Mouse (Mus musculus): Measurements from ENCODE around the gene Slc25a19. TPM values are rescaled to one million over a fixed set of nuclear protein-coding genes. Genes with fewer than 3 reads are reported as not detected.

The Slc25a19 gene
- polyA plus RNA-seq (2014; fragmentation: Nextera tagmentation; extraction: Ambion mirVana) = 19.9 and 20.2 TPM in 2 replicates

- WGBS = under 1% methylated on average over 47 of the region's 47 CpGs
- Histone ChIP-seq H3K4me2 (ENCODE audit: low read depth, low read length) (peak within 1 kb of the TSS; percentile 77), H3K27me3 (ENCODE audit: control insufficient read depth, insufficient read depth, low read length) (no peaks in the 10 kb centered on the region), H3K4me3 (ENCODE audit: low read depth, low read length) (peak within 1 kb of the TSS; percentile 47), H3K9ac (replicated peaks; ENCODE audit: low read length) (peak within 1 kb of the TSS; percentile 61), H3K36me3 (replicated peaks; ENCODE audit: control insufficient read depth, insufficient read depth, low read depth, low read length) (no peaks in the 10 kb centered on the region), H3K9me3 (replicated peaks; ENCODE audit: control insufficient read depth, low read length) (no peaks in the 10 kb centered on the region), H3K27ac (replicated peaks; ENCODE audit: low read depth, low read length) (no peak within 1 kb of the TSS), H3K4me1 (ENCODE audit: control insufficient read depth, insufficient read depth, low read length) (no peaks in the 10 kb centered on the region)
- ATAC-seq (replicated peaks; ENCODE audit: insufficient number of reproducible peaks, low FRiP score, low TSS enrichment, low read depth) = peak; percentile 99
- DNase-seq (ENCODE audit: low spot score) = peak; percentile 99
Measured at GRCm38 (mm10) chr11:115627705-115628464, at the start of gene Slc25a19. TSS of gene Slc25a19 (minus strand) at chr11:115628295.

DNA sequence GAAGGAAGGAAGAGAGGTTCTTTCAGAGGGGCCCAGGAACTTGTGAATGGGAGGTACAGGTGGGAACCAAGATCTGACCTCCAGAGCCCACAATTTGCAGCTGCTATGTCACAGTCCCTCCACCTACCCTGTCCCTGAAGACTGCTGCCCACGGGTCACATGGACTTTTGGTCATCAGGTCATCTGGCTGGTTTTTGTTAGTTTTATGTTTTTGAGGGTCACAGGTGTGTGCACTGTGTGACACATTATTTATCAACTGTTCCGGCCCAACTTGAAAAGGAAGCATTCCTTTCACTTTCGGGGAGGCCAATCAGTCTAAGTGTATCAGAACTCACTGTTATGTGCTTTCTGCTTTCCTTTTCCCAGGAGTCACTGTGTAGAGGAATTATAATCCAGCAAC is 49.4 kb upstream of the Slc25a19 start:
- H3K9me3 ChIP-seq (replicated peaks; ENCODE audit: control insufficient read depth, low read length) = no peaks in the 10 kb centered on the region
- WGBS = 95% methylated on average over 3 of the region's 3 CpGs
- no peak overlapping the region for H3K27ac ChIP-seq (replicated peaks; ENCODE audit: low read depth, low read length)
- DNase-seq (ENCODE audit: low spot score) = no peak
- H3K36me3 ChIP-seq (replicated peaks; ENCODE audit: control insufficient read depth, insufficient read depth, low read depth, low read length) = no peaks in the 10 kb centered on the region; the same call in 1 of the 2 replicates
- no peaks in the 10 kb centered on the region for H3K4me1 ChIP-seq (ENCODE audit: control insufficient read depth, insufficient read depth, low read length)
- ATAC-seq (replicated peaks; ENCODE audit: insufficient number of reproducible peaks, low FRiP score, low TSS enrichment, low read depth) = no peak
- no peak overlapping the region for H3K4me3 ChIP-seq (ENCODE audit: low read depth, low read length)
- no peak overlapping the region for H3K9ac ChIP-seq (replicated peaks; ENCODE audit: low read length)
- no peak overlapping the region for H3K4me2 ChIP-seq (ENCODE audit: low read depth, low read length)
- H3K27me3 ChIP-seq (ENCODE audit: control insufficient read depth, insufficient read depth, low read length) = no peaks in the 10 kb centered on the region

DNA sequence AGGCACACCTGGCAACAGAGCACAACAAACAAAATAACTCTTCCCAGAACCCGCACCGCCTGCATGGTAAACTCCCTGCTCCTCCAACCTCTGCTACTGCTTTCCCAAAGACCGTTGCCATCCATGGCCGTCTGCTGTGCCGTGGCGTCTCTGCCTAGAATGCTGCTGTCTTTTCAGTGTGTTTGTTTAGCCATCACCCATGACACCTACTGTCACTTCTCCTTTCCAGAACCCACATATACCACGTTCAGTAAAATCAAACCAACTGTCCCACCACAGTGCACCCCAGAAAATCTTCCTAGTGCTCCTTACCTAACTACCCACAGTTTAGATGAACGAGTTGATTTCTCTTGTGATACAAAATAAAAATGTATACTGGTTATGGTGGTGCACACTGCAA is 48.6 kb upstream of the Slc25a19 start:
- Histone ChIP-seq H3K4me1 (ENCODE audit: control insufficient read depth, insufficient read depth, low read length) (no peaks in the 10 kb centered on the region), H3K27ac (replicated peaks; ENCODE audit: low read depth, low read length) (no peak overlapping the region), H3K27me3 (ENCODE audit: control insufficient read depth, insufficient read depth, low read length) (no peaks in the 10 kb centered on the region), H3K36me3 (replicated peaks; ENCODE audit: control insufficient read depth, insufficient read depth, low read depth, low read length) (no peaks in the 10 kb centered on the region; the same call in 1 of the 2 replicates), H3K9me3 (replicated peaks; ENCODE audit: control insufficient read depth, low read length) (no peaks in the 10 kb centered on the region), H3K4me3 (ENCODE audit: low read depth, low read length) (no peak overlapping the region), H3K4me2 (ENCODE audit: low read depth, low read length) (no peak overlapping the region), H3K9ac (replicated peaks; ENCODE audit: low read length) (no peak overlapping the region)
- WGBS = 90% methylated on average over 8 of the region's 8 CpGs
- ATAC-seq (replicated peaks; ENCODE audit: insufficient number of reproducible peaks, low FRiP score, low TSS enrichment, low read depth) = no peak
- no peak for DNase-seq (ENCODE audit: low spot score)

DNA sequence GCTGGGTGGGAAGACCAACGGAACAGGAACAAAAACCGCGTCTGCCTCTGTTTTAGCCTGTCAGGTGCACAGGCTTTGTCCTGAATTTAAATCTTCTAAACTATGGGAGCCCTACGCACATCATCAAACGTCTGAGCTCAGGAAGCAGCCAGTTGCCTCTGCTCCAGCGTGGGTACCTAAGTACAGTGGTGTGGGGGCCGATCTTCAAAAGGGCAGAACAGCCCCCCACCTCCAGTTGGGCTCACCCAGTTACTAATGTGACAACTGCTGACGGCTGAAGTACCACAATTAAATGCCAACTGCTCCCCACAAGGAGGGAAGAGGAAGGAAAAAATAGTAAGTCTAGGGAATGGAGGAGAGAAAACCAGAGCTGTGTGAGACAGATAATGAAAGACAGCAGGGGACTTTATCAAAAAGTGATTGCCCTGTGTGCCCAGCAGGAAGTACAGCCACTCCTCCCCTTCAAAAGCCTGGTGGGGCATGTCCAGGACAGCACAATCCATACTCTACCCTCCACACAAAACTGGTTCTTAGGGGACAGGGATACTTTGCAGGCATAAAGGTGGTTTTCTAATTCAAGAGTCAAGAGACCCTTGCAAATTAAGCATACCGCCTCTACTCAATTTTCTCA is 46.3 kb upstream of the Slc25a19 start:
- H3K9me3 ChIP-seq (replicated peaks; ENCODE audit: control insufficient read depth, low read length) = no peaks in the 10 kb centered on the region
- H3K9ac ChIP-seq (replicated peaks; ENCODE audit: low read length) = no peak overlapping the region
- WGBS = 77% methylated on average over 9 of the region's 9 CpGs
- H3K4me2 ChIP-seq (ENCODE audit: low read depth, low read length) = no peak overlapping the region
- no peaks in the 10 kb centered on the region; the same call in 1 of the 2 replicates for H3K36me3 ChIP-seq (replicated peaks; ENCODE audit: control insufficient read depth, insufficient read depth, low read depth, low read length)
- H3K27me3 ChIP-seq (ENCODE audit: control insufficient read depth, insufficient read depth, low read length) = no peaks in the 10 kb centered on the region
- H3K4me1 ChIP-seq (ENCODE audit: control insufficient read depth, insufficient read depth, low read length) = no peaks in the 10 kb centered on the region
- H3K4me3 ChIP-seq (ENCODE audit: low read depth, low read length) = no peak overlapping the region
- no peak overlapping the region for H3K27ac ChIP-seq (replicated peaks; ENCODE audit: low read depth, low read length)
- ATAC-seq (replicated peaks; ENCODE audit: insufficient number of reproducible peaks, low FRiP score, low TSS enrichment, low read depth) (no peak), DNase-seq (ENCODE audit: low spot score) (no peak)

DNA sequence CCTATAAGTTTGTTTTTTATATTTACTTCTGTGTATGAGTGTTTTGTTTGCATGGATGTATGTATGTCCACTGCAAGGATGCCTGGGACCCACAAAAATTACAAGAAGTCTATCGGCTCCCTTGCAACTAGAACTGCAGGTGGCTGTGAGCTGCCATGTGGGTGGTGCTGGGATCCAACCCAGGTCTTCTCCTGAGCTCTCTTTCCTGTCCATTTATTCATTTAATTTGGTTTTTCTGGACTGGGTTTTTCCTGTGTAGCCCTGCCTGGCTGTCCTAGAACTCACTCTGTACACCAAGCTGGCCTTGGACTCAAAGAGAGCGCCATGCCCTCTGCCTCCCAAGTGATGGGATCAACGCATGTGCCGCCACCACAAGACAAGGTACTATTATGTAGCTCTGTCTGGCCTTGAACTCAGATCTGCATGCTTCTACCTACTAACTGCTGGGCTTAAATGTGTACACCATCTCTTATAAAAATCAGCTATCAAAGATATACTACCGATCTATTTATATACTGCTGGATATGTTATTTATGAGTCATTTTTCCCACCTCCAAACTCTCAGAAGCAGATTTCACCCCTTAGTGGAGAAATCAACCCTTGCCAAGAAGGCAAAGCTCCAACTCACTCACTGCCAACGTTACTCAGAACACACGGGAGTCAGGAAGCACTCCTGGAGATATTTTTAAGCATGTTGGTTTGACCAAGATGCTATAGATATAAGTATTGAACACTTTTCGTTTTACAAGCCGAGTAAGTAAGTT is 45.6 kb upstream of the Slc25a19 start:
- Histone ChIP-seq H3K4me1 (ENCODE audit: control insufficient read depth, insufficient read depth, low read length) (no peaks in the 10 kb centered on the region), H3K4me2 (ENCODE audit: low read depth, low read length) (no peak overlapping the region), H3K9ac (replicated peaks; ENCODE audit: low read length) (no peak overlapping the region), H3K27me3 (ENCODE audit: control insufficient read depth, insufficient read depth, low read length) (no peaks in the 10 kb centered on the region), H3K27ac (replicated peaks; ENCODE audit: low read depth, low read length) (no peak overlapping the region), H3K36me3 (replicated peaks; ENCODE audit: control insufficient read depth, insufficient read depth, low read depth, low read length) (no peaks in the 10 kb centered on the region; the same call in 1 of the 2 replicates), H3K9me3 (replicated peaks; ENCODE audit: control insufficient read depth, low read length) (no peaks in the 10 kb centered on the region), H3K4me3 (ENCODE audit: low read depth, low read length) (no peak overlapping the region)
- 92% methylated on average over 9 of the region's 9 CpGs for WGBS
- no peak for ATAC-seq (replicated peaks; ENCODE audit: insufficient number of reproducible peaks, low FRiP score, low TSS enrichment, low read depth)
- DNase-seq (ENCODE audit: low spot score) = no peak

DNA sequence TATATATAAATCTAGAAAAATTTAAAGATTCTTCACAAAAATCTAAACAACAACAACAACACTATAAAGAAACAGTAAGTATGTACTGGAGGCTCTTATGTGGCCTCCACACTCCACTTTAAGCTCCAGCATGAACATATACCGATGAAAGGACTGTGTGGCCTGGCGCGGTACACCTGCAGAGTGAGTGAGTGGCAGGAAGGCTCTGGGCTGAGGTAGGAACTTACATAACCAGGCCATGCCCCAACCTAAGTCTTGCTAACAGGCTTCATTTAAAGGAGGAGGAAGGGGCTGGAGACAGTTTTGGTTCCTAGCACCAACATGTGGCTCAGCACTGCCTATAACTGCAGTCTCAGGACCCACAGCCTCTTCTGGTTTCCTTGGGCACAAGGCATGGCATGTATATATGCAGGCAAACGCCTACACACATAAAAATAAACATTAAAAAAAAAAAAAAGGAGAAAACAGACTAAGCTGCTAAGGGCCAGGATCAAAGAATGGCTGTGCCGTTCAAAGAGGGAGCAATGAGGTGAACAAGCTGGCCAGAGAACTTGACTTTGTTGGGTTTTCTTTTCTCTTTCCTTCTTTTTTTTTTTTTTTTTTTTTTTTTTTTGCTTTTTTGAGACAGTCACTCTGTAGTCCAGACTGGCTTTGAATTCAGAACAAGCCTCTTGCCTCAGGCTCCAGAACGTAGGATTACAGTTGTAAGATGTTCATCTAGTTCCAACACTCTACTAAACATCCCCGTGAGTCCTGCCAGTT is 44.3 kb upstream of the Slc25a19 start:
- WGBS = 86% methylated on average over 7 of the region's 7 CpGs
- no peak overlapping the region for H3K4me3 ChIP-seq (ENCODE audit: low read depth, low read length)
- no peaks in the 10 kb centered on the region for H3K4me1 ChIP-seq (ENCODE audit: control insufficient read depth, insufficient read depth, low read length)
- H3K4me2 ChIP-seq (ENCODE audit: low read depth, low read length) = no peak overlapping the region
- H3K36me3 ChIP-seq (replicated peaks; ENCODE audit: control insufficient read depth, insufficient read depth, low read depth, low read length) = no peaks in the 10 kb centered on the region; the same call in 1 of the 2 replicates
- no peaks in the 10 kb centered on the region for H3K9me3 ChIP-seq (replicated peaks; ENCODE audit: control insufficient read depth, low read length)
- ATAC-seq (replicated peaks; ENCODE audit: insufficient number of reproducible peaks, low FRiP score, low TSS enrichment, low read depth) (no peak), DNase-seq (ENCODE audit: low spot score) (no peak)
- H3K27me3 ChIP-seq (ENCODE audit: control insufficient read depth, insufficient read depth, low read length) = no peaks in the 10 kb centered on the region
- H3K9ac ChIP-seq (replicated peaks; ENCODE audit: low read length) = no peak overlapping the region
- H3K27ac ChIP-seq (replicated peaks; ENCODE audit: low read depth, low read length) = no peak overlapping the region

- H3K4me1 ChIP-seq (ENCODE audit: control insufficient read depth, insufficient read depth, low read length) = no peaks in the 10 kb centered on the region
- ATAC-seq (replicated peaks; ENCODE audit: insufficient number of reproducible peaks, low FRiP score, low TSS enrichment, low read depth) (no peak), DNase-seq (ENCODE audit: low spot score) (peak; percentile 7)
- H3K27me3 ChIP-seq (ENCODE audit: control insufficient read depth, insufficient read depth, low read length) = no peaks in the 10 kb centered on the region
- 38% methylated on average over 5 of the region's 5 CpGs for WGBS
- H3K36me3 ChIP-seq (replicated peaks; ENCODE audit: control insufficient read depth, insufficient read depth, low read depth, low read length) = no peaks in the 10 kb centered on the region
- H3K4me2 ChIP-seq (ENCODE audit: low read depth, low read length) = no peak overlapping the region
- no peaks in the 10 kb centered on the region for H3K9me3 ChIP-seq (replicated peaks; ENCODE audit: control insufficient read depth, low read length)
- no peak overlapping the region for H3K27ac ChIP-seq (replicated peaks; ENCODE audit: low read depth, low read length)
- no peak overlapping the region for H3K9ac ChIP-seq (replicated peaks; ENCODE audit: low read length)
- no peak overlapping the region for H3K4me3 ChIP-seq (ENCODE audit: low read depth, low read length)
Measured at GRCm38 (mm10) chr11:115670451-115671050, 42.5 kb upstream of the Slc25a19 start.

Data from embryonic facial prominence, embryonic 11.5 days (tissue).